Mouse (Mus musculus) small intestine, adult 2 months (tissue): ENCODE measurements at regions not wholly inside any gene's neighbourhood (a gene's known extent, or its start where the extent isn't known, plus 50 kb on each side); places are given as distances from the start of the nearest gene placed in this dataset.

ENCODE experiments used
- CTCF ChIP-seq: fragments of 200-500 bp; IDR thresholded peaks from 2 replicates; pipeline ENCODE4 v1.5.1; 2012; ENCODE audit warnings: low read depth, mild to moderate bottlenecking, control low read depth, inconsistent platforms, low read length, moderate library complexity, mixed read lengths; ENCODE audit not compliant: insufficient replicate concordance, insufficient read length; ENCODE audit errors: extremely low read depth
- POLR2A ChIP-seq: fragments of 200-500 bp; IDR thresholded peaks from 2 replicates; pipeline ENCODE4 v1.6.1; 2012; ENCODE audit warnings: low read depth, mild to moderate bottlenecking, control low read depth, inconsistent platforms, low read length, moderate library complexity

GRCm38 (mm10) chr13:101625922-101626321 lies 142.1 kb downstream of the Pik3r1 start:
- TF ChIP-seq POLR2A (no peak), CTCF (no peak)
